Mouse (Mus musculus) layer of hippocampus, postnatal 25 days (tissue): ENCODE data around the gene Tenm3. TPM values are rescaled to one million over a fixed set of nuclear protein-coding genes. Genes with fewer than 3 reads are reported as not detected.

Experiments used
- DNase-seq, 2 experiments: peaks; one replicate each; pipeline ENCODE4 v3.0.0; 2022; ENCODE audit warnings: mixed read lengths in 2 of 2, low spot score in 1 of 2; ENCODE audit errors: extremely low spot score in 1 of 2
- total RNA-seq, 2 experiments: library from RNA; stranded (reverse); gene quantifications; 2 replicates each; pipeline ENCODE4 v1.2.3; 2021

Tenm3 gene
- total RNA-seq, 2 experiments from 2014 or later = 72.4 to 80.0 TPM

GRCm38 (mm10) chr8:48376774-48377173, 467.0 kb downstream of the Tenm3 start:
- peak; percentile 14 to 35 for DNase-seq

- DNase-seq = peak in 1 of 2 experiments; percentile 15
These were observed 468.6 kb downstream of the Tenm3 start for GRCm38 (mm10) chr8:48375183-48375582.

- DNase-seq = no peak
These were observed 470.3 kb downstream of the Tenm3 start for GRCm38 (mm10) chr8:48373404-48373803.

GRCm38 (mm10) chr8:48367164-48367563, 476.6 kb downstream of the Tenm3 start:
- no peak for DNase-seq

- no peak for DNase-seq
These were observed 486.9 kb downstream of the Tenm3 start for GRCm38 (mm10) chr8:48356849-48357248.

GRCm38 (mm10) chr8:48353458-48353857, 490.3 kb downstream of the Tenm3 start:
- DNase-seq = no peak

- DNase-seq = no peak
These were observed 494.9 kb downstream of the Tenm3 start for GRCm38 (mm10) chr8:48348901-48349300.

GRCm38 (mm10) chr8:48348386-48348785, 495.4 kb downstream of the Tenm3 start:
- no peak for DNase-seq

GRCm38 (mm10) chr8:48343067-48343420, 500.7 kb downstream of the Tenm3 start:
- DNase-seq = no peak

- DNase-seq = no peak
These were observed 501.3 kb downstream of the Tenm3 start for GRCm38 (mm10) chr8:48342321-48343066.

- DNase-seq = no peak
These were observed 502.1 kb downstream of the Tenm3 start for GRCm38 (mm10) chr8:48341692-48342091.

GRCm38 (mm10) chr8:48341276-48341675, 502.5 kb downstream of the Tenm3 start:
- no peak for DNase-seq

GRCm38 (mm10) chr8:48322655-48323265, 521.0 kb downstream of the Tenm3 start:
- DNase-seq = no peak

- no peak for DNase-seq
These were observed 521.5 kb downstream of the Tenm3 start for GRCm38 (mm10) chr8:48322240-48322639.

- no peak for DNase-seq
These were observed 524.1 kb downstream of the Tenm3 start for GRCm38 (mm10) chr8:48319674-48320073.

GRCm38 (mm10) chr8:48317498-48317897, 526.3 kb downstream of the Tenm3 start:
- DNase-seq = no peak

- no peak for DNase-seq
These were observed 528.1 kb downstream of the Tenm3 start for GRCm38 (mm10) chr8:48315605-48316004.

GRCm38 (mm10) chr8:48313985-48314368, 529.8 kb downstream of the Tenm3 start:
- no peak for DNase-seq

- no peak for DNase-seq
These were observed 530.4 kb downstream of the Tenm3 start for GRCm38 (mm10) chr8:48313210-48313984.

- DNase-seq = no peak
These were observed 532.0 kb downstream of the Tenm3 start for GRCm38 (mm10) chr8:48311706-48312105.

- no peak for DNase-seq
These were observed 533.4 kb downstream of the Tenm3 start for GRCm38 (mm10) chr8:48310240-48310849.
